Mouse (Mus musculus) CD4-positive, CD25-positive, alpha-beta regulatory T cell, adult 2 months (primary cell): ENCODE measurements around the gene Plcl1.
"Not testable (repeated sequence)": the region's sequence is repeated elsewhere in the genome, so short reads cannot be mapped to it uniquely, and the experiment has no call there.

Experiments used
- DNase-seq: peaks from one replicate; pipeline ENCODE4 v3.0.0-alpha.2; 2012; ENCODE audit warnings: low read depth, low spot score

Gene Plcl1

GRCm38 (mm10) chr1:55438617-55439016 lies 32.9 kb downstream of the Plcl1 start:
- no peak for DNase-seq

GRCm38 (mm10) chr1:55445043-55445688 lies 39.4 kb downstream of the Plcl1 start:
- no peak for DNase-seq

- no peak for DNase-seq
Observed at GRCm38 (mm10) chr1:55445689-55446044, 39.9 kb downstream of the Plcl1 start.

- DNase-seq: peak; percentile 50
Observed at GRCm38 (mm10) chr1:55446273-55446672, 40.6 kb downstream of the Plcl1 start.

- DNase-seq: peak; percentile 64
Observed at GRCm38 (mm10) chr1:55446876-55447275, 41.2 kb downstream of the Plcl1 start.

- peak; percentile 59 for DNase-seq
Observed at GRCm38 (mm10) chr1:55447661-55448060, 41.9 kb downstream of the Plcl1 start.

- no peak for DNase-seq
Observed at GRCm38 (mm10) chr1:55448104-55448503, 42.4 kb downstream of the Plcl1 start.

GRCm38 (mm10) chr1:55449779-55450178 lies 44.1 kb downstream of the Plcl1 start:
- DNase-seq: no peak

GRCm38 (mm10) chr1:55454119-55454518 lies 48.4 kb downstream of the Plcl1 start:
- DNase-seq: no peak

- DNase-seq: no peak
Observed at GRCm38 (mm10) chr1:55462301-55462700, 56.6 kb downstream of the Plcl1 start.

- DNase-seq: peak; percentile 13
Observed at GRCm38 (mm10) chr1:55473756-55474155, 68.0 kb downstream of the Plcl1 start.

GRCm38 (mm10) chr1:55474976-55475375 lies 69.3 kb downstream of the Plcl1 start:
- no peak for DNase-seq

GRCm38 (mm10) chr1:55487371-55487770 lies 81.7 kb downstream of the Plcl1 start:
- not testable (repeated sequence) for DNase-seq

- peak; percentile 9 for DNase-seq
Observed at GRCm38 (mm10) chr1:55488261-55488660, 82.5 kb downstream of the Plcl1 start.

- DNase-seq: no peak
Observed at GRCm38 (mm10) chr1:55489355-55489754, 83.6 kb downstream of the Plcl1 start.

- DNase-seq: no peak
Observed at GRCm38 (mm10) chr1:55499872-55500271, 94.2 kb downstream of the Plcl1 start.

GRCm38 (mm10) chr1:55500981-55501682 lies 95.4 kb downstream of the Plcl1 start:
- no peak for DNase-seq

- no peak for DNase-seq
Observed at GRCm38 (mm10) chr1:55505811-55506210, 100.1 kb downstream of the Plcl1 start.

GRCm38 (mm10) chr1:55507061-55507460 lies 101.3 kb downstream of the Plcl1 start:
- no peak for DNase-seq

- DNase-seq: no peak
Observed at GRCm38 (mm10) chr1:55509587-55509986, 103.9 kb downstream of the Plcl1 start.

GRCm38 (mm10) chr1:55512165-55512564 lies 106.4 kb downstream of the Plcl1 start:
- no peak for DNase-seq

- not testable (repeated sequence) for DNase-seq
Observed at GRCm38 (mm10) chr1:55512799-55513198, 107.1 kb downstream of the Plcl1 start.

GRCm38 (mm10) chr1:55517182-55517581 lies 111.5 kb downstream of the Plcl1 start:
- DNase-seq: no peak
